Comparison of ENCODE assay signal across 8 mouse cellular contexts in genomic region chr10:127569450-127569849, GRCm38 (mm10). TPM values are rescaled to one million over a fixed set of nuclear protein-coding genes. Genes with fewer than 3 reads are reported as not detected.
DNase-seq lines count a peak whose midpoint lies in the region; ATAC-seq and TF ChIP-seq lines count a peak whose summit lies in the region.

No protein-coding gene starts in this region.

- H3K36me3 ChIP-seq in limb, embryonic 14.5 days (ENCODE audit: control insufficient read depth, insufficient read depth, low read length) = peaks cover 85% of the 10 kb centered on the region
- H3K36me3 ChIP-seq in neural tube, embryonic 11.5 days (ENCODE audit: control insufficient read depth, insufficient read depth, low read length) = peaks cover 25% of the 10 kb centered on the region

- no peak overlapping the region for H3K4me2 ChIP-seq in limb, embryonic 14.5 days (replicated peaks; ENCODE audit: low read depth, low read length, severe bottlenecking)
- H3K4me2 ChIP-seq in neural tube, embryonic 11.5 days (ENCODE audit: low read depth) = no peak overlapping the region

- no peaks in the 10 kb centered on the region for H3K4me1 ChIP-seq in limb, embryonic 14.5 days (ENCODE audit: control insufficient read depth, insufficient read depth, low read length)
- no peaks in the 10 kb centered on the region for H3K4me1 ChIP-seq in neural tube, embryonic 11.5 days (ENCODE audit: control insufficient read depth, insufficient read depth, low read length)

- no peaks in the 10 kb centered on the region for H3K27me3 ChIP-seq in limb, embryonic 14.5 days (ENCODE audit: control insufficient read depth, insufficient read depth, low read length)
- no peaks in the 10 kb centered on the region for H3K27me3 ChIP-seq in neural tube, embryonic 11.5 days (ENCODE audit: control insufficient read depth, insufficient read depth, low read length)

- H3K27ac ChIP-seq in limb, embryonic 14.5 days (replicated peaks; ENCODE audit: low read depth, low read length) = no peak overlapping the region
- H3K27ac ChIP-seq in neural tube, embryonic 11.5 days (ENCODE audit: low read depth, low read length) = no peak overlapping the region

- no peaks in the 10 kb centered on the region for H3K9me3 ChIP-seq in limb, embryonic 14.5 days (ENCODE audit: control insufficient read depth, low read length)
- H3K9me3 ChIP-seq in neural tube, embryonic 11.5 days (ENCODE audit: control insufficient read depth, low read length) = no peaks in the 10 kb centered on the region

- TF ChIP-seq POLR2A in limb, embryonic 14.5 days (IDR thresholded peaks at IDR 0.05; ENCODE audit: borderline replicate concordance, extremely low read depth, insufficient read depth, insufficient read length) = no peak

- H3K9ac ChIP-seq in limb, embryonic 14.5 days (ENCODE audit: low read depth, low read length, severe bottlenecking) = no peak overlapping the region
- no peak overlapping the region for H3K9ac ChIP-seq in neural tube, embryonic 11.5 days (ENCODE audit: low read length)

- peak; percentile 88 for DNase-seq in 3T3-L1 (ENCODE audit: low read depth, low spot score)
- DNase-seq in NIH3T3 (ENCODE audit: low read depth) = peak; percentile 91
- DNase-seq in cerebellum, postnatal 10 days = peak; percentile 93 to 96
- DNase-seq in gastrocnemius, adult 8-10 months (ENCODE audit: low spot score in 2 of 2) = peak; percentile 62 to 64
- DNase-seq in kidney, adult 18-20 months = peak; percentile 73
- peak; percentile 86 for DNase-seq in limb, embryonic 14.5 days (ENCODE audit: low spot score)
- DNase-seq in neural tube, embryonic 11.5 days (ENCODE audit: low spot score) = peak; percentile 79
- DNase-seq in testis, postnatal 14 days (ENCODE audit: low spot score) = peak; percentile 76

- 46% methylated on average over 3 of the region's 3 CpGs for WGBS in limb, embryonic 14.5 days
- 31% methylated on average over 3 of the region's 3 CpGs for WGBS in neural tube, embryonic 11.5 days

- ATAC-seq in limb, embryonic 14.5 days (ENCODE audit: low FRiP score, low read depth) = 0 out of 2 replicates have a peak, but pooled peaks have one; percentile 45
- no peak; the same call in 1 of the 2 replicates for ATAC-seq in neural tube, embryonic 11.5 days (ENCODE audit: insufficient read depth, low FRiP score, low TSS enrichment)

- H3K4me3 ChIP-seq in limb, embryonic 14.5 days (replicated peaks; ENCODE audit: low read length) = no peak overlapping the region
- H3K4me3 ChIP-seq in neural tube, embryonic 11.5 days (ENCODE audit: low read depth, low read length) = no peak overlapping the region

RNA-seq across cellular contexts. Expression of gene Nxph4, which starts 35.1 kb away (rescaled TPM):
- total RNA-seq in gastrocnemius, adult 8-10 months (2022) = under 1 TPM in 2 of 4 experiments, not detected in 2; 0.16 to 0.27 TPM
- polyA plus RNA-seq in limb, embryonic 14.5 days (2012; rRNA removed) = 7.2 and 9.6 TPM in 2 replicates
- 17.5 and 19.9 TPM in 2 replicates for polyA plus RNA-seq in limb, embryonic 14.5 days (2014; fragmentation: Nextera tagmentation; extraction: Ambion mirVana)
- polyA plus RNA-seq in neural tube, embryonic 11.5 days (2014; fragmentation: Nextera tagmentation; extraction: Ambion mirVana) = 45.7 and 46.8 TPM in 2 replicates

RNA-seq across cellular contexts. Expression of gene Shmt2, which starts 47.2 kb away (rescaled TPM):
- 10 to 100 TPM; 20.3 to 23.0 (median 22.8) TPM for total RNA-seq in gastrocnemius, adult 8-10 months (2022)
- polyA plus RNA-seq in limb, embryonic 14.5 days (2012; rRNA removed) = 146 and 178 TPM in 2 replicates
- polyA plus RNA-seq in limb, embryonic 14.5 days (2014; fragmentation: Nextera tagmentation; extraction: Ambion mirVana) = 89.4 and 94.6 TPM in 2 replicates
- polyA plus RNA-seq in neural tube, embryonic 11.5 days (2014; fragmentation: Nextera tagmentation; extraction: Ambion mirVana) = 82.1 and 91.5 TPM in 2 replicates

RNA-seq across cellular contexts. Expression of gene Lrp1, which starts 51.5 kb away (rescaled TPM):
- total RNA-seq in gastrocnemius, adult 8-10 months (2022) = 10 to 100 TPM; 25.5 to 45.5 (median 36.3) TPM
- polyA plus RNA-seq in limb, embryonic 14.5 days (2012; rRNA removed) = 261 and 271 TPM in 2 replicates
- 146 and 172 TPM in 2 replicates for polyA plus RNA-seq in limb, embryonic 14.5 days (2014; fragmentation: Nextera tagmentation; extraction: Ambion mirVana)
- 60.2 and 68.2 TPM in 2 replicates for polyA plus RNA-seq in neural tube, embryonic 11.5 days (2014; fragmentation: Nextera tagmentation; extraction: Ambion mirVana)

RNA-seq across cellular contexts. Expression of gene Ndufa4l2, which starts 54.7 kb away (rescaled TPM):
- 10 to 100 TPM in 1 of 4 experiments, 1 to 10 TPM in 3; 4.6 to 11.1 (median 7.6) TPM for total RNA-seq in gastrocnemius, adult 8-10 months (2022)
- 31.7 and 36.9 TPM in 2 replicates for polyA plus RNA-seq in limb, embryonic 14.5 days (2012; rRNA removed)
- polyA plus RNA-seq in limb, embryonic 14.5 days (2014; fragmentation: Nextera tagmentation; extraction: Ambion mirVana) = 44.5 and 62.9 TPM in 2 replicates
- polyA plus RNA-seq in neural tube, embryonic 11.5 days (2014; fragmentation: Nextera tagmentation; extraction: Ambion mirVana) = 2.4 and 3.4 TPM in 2 replicates
